Mouse (Mus musculus) naive thymus-derived CD4-positive, alpha-beta T cell, adult 2 months (primary cell): ENCODE data around the gene Prr5l.
A peak's percentile ranks its signal among the peaks of the same experiment; 100 is the strongest.

Experiments
- DNase-seq: peaks from one replicate; pipeline ENCODE4 v3.0.0-alpha.2; 2011; ENCODE audit warnings: low read depth

The Prr5l gene

DNA sequence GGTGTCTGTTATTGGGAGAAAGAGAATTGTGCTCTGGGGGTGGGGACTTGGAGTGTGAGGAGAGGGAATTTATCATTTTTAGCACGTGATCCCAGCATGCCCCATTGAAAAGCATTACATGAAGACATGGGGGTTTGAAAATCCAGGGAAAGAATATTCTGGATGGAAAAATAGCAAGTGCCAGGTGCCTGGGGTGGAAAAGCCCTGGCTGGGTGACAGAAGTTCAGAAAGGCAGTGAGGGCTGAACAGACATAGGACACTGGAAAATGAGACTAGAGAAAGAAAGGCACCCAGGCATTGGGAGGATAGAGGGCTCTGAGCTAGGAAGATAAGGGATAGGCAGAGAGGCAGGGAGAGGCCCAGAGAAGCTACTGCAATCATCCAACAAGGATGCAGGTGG is 62.0 kb downstream of the Prr5l start:
- DNase-seq = no peak

DNA sequence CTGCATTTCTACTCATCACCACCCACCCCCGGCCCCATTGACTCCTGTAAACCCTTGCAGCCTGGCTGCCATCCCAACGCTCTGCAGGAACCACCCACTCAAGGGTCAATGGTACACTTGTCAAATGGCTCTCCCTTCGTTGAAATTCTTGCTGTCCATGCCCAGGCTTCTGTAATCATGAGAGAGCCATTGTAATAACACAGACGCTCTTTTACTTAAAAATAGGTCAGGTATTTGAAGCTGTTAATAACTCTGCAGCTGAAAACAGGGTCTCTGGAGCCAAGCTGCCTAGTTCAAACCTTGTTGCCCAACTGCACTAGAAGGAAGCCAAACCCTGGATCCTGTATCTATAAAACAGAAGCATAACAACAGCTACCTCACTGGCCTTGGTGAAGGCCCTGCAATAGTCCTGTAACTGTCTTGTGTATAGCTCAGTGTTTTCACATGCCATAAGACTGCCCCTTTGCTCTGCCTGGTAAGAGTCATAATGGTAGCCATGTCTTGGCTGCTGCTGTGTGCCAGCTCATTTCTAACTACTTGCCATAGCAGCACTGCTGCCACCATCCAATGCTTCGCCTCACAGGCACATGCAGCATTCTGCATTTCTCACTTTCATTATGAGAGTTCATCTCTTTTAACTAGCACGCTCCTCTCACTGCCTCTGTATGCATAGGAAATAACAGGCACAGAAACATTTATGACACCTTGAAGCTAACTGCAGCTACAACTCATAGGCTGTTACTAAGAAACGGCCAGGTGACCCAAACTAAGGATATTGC is 63.7 kb downstream of the Prr5l start:
- DNase-seq = no peak

DNA sequence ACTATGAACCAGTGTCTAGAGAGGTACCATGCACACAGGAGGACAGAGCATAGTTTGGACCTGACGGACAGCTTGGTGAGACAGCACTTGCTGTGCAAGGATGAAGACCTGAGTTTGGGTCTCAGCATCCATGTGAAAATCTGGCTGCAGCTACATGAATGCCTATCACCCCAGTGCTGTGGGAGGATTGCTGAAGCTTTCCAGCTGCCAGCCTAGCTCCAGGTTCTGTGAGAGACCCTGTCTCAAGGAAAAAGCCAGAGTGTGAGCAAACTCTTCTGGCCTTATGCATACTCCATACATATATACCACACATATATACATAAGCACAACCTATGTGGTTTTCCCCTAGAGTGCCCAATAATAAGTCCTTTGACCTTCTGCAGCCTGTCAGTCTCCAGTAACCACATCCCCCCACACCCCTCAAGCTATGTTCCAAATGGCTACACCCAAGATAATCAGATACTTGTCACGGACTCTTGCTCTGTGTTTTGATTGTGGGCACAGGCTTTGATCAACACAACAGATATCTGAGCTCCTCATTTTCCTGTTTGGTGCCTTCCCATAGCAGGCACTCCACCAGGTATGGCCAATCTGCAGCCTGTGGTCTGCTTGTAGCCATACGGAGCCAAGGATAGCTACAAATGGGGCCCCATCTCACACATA is 66.0 kb downstream of the Prr5l start:
- DNase-seq = no peak

- DNase-seq = peak; percentile 44
Observed at GRCm38 (mm10) chr2:101815250-101815934, 67.4 kb downstream of the Prr5l start.

DNA sequence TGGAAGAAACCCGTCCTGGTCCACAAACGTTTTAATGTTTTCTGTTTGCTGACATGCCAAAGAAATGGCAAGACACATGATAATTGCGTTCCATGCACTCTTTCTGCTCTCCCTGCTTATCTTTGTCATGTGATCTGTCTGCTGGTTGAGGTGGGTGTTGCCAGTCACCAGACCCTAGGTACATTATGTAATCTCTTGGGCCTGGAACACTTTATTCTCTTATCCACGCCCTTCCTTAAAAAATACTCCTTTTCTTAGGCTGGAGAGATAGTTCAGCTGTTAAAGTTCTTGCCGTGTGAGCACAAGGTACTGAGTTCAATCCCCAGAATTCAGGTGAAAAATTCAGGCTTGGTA is 68.6 kb downstream of the Prr5l start:
- DNase-seq = no peak

GRCm38 (mm10) chr2:101813581-101814271 is 69.1 kb downstream of the Prr5l start:
- DNase-seq = no peak

GRCm38 (mm10) chr2:101811925-101812324 is 70.9 kb downstream of the Prr5l start:
- DNase-seq = no peak

GRCm38 (mm10) chr2:101810774-101811173 is 72.1 kb downstream of the Prr5l start:
- no peak for DNase-seq

DNA sequence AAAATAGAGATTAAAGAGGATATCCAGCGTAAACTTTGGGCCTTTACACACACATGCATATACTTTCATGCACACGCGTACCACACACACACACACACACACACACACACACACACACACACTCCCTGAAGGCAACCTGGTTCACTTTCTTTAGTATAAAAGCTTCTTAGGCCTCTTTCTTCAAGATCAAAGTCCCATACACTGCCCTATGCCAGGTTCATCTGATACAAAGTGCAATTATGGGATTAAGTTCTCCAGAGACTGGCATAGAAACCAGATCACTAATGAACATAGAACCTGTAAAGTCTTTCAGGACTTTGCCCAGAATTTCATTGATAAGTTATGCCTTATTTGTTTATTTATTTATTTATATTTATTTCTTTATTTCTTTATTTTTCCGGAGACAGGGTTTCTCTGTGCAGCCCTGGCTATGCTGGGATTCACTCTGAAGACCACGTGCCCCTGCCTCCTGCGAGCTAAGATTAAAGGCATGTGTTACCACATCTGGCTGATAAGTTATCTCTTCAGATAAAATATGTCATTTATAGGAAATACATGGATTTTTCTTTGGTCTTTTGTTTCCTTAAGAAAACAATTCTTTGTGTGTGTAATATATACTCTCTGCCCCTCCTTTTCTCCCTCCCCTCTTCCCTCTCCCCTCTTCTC is 73.1 kb downstream of the Prr5l start:
- DNase-seq = no peak

DNA sequence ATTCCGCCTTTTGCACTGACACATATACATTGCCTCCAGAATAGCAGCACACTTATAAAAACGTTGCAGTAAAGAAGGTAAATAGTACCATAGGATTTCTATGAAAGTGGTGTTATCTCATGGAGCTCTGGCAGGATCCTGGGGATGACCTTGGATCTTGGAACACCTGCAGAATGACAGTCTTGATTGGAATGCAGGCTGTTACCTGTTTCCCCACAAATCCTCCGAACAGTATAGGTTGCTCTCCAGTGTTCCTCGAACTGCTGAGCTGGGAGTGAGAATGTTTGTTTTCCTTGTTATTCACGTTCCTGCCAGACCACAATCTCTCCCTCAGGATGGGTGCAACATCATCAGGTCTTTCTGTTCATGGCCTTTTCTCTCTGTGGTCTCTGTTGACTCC is 75.1 kb downstream of the Prr5l start:
- DNase-seq = no peak

- DNase-seq = no peak
Observed at GRCm38 (mm10) chr2:101802240-101802639, 80.6 kb downstream of the Prr5l start.

- DNase-seq = no peak
Observed at GRCm38 (mm10) chr2:101797901-101798250, 85.0 kb downstream of the Prr5l start.

GRCm38 (mm10) chr2:101797166-101797900 is 85.5 kb downstream of the Prr5l start:
- no peak for DNase-seq

DNA sequence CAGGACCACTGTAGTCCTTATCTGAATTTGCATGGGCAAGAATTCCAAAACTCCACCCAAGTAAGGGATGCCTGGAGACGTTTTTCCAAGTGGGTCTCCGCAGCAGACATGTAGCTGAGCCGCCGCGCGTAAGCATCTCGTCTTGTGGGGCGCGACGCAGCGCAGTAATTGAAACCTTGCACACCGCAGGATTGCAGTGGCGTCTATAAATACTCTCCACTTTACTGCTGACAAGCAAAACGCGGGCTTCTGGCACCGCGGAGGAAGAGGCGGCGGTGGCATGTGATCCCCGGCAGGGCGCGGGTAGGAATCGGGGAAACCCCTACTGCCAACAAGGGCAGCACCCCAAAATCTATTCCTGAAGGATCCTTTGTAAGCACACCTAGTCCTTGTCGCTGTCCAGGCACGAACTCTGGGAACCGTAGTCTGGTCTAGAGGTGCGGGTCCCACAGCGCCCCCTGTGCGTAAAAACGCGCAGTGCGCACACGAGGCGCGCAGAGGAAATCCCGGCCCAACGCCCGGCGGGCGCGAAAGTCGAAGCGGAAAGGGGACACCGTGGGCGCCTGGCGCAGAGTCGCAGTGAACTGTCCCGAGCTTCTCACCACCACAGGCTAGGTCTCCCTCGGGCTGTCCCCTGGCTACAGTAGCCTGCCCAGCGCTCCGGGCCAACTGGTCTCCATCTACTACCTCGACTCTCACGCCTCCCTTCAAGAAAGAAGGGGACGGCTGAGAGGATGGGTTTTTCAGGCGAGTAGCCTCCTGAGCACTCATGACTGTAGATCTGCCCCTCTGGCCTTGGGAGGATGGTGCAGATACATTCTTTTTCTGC is 86.3 kb downstream of the Prr5l start:
- peak; percentile 53 for DNase-seq

DNA sequence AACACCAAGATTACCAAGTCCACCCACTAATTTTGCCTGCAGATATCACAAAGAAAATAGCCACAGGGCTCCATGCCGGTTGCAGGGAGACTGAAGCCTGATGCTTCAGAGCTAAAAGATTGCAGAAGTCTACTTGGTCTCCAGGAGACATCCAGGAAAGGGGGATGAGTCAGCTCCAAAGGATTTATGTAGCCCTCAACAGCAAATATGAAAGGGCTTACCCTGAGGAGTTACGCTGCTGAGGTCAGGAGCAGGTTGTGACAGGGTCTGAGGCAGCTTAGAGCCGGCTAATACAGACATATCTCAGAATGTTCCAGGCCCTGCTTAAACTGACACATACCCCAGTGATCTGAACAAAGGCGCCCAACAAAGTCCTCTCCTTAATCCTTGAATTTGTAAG is 90.7 kb downstream of the Prr5l start:
- no peak for DNase-seq

GRCm38 (mm10) chr2:101783255-101783654 is 99.6 kb downstream of the Prr5l start:
- DNase-seq = no peak

DNA sequence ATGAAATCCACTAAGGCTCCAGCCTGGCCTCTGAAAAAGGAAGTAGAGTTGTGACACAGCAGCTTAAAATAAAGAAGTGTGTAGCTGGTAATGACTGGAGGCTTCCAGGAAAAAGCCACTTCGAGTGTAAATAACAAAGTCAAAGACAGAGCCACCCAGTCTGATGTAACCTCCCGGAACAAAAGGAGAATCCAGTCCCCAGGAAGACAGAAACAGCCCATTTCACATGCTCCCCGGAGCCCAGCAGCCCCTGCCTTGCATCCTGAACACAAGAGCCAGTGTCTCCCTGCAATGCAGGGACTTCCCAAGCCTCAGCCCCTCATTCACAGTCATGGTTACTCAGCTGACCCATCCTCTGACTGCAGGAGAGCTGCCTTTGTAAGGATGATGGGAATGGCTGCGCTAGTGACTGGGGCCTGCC is 101.5 kb downstream of the Prr5l start:
- DNase-seq = no peak

DNA sequence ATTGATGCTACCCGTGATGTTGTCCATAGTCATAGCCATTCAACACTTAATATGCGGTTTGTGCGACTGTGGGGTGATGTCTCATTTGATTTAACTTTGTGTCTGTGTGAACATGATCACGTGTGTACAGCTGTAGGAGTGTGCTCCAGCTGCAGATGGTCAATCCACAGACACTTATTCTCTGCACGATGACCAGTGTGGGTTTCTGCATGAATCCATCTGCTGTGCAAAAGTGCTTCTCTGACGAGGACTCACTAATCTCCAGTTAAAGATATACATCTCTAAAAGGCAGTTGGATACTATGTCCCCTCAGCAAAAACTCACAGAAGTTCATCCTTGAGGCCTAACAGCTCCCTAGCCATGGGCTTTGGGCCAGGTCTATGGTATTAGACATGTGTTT is 104.7 kb downstream of the Prr5l start:
- DNase-seq = no peak

GRCm38 (mm10) chr2:101763503-101763902 is 119.3 kb downstream of the Prr5l start:
- no peak for DNase-seq

GRCm38 (mm10) chr2:101762955-101763386 is 119.9 kb downstream of the Prr5l start:
- DNase-seq = no peak
